32 mouse cellular contexts compared by ENCODE assay signal in the genomic region with DNA sequence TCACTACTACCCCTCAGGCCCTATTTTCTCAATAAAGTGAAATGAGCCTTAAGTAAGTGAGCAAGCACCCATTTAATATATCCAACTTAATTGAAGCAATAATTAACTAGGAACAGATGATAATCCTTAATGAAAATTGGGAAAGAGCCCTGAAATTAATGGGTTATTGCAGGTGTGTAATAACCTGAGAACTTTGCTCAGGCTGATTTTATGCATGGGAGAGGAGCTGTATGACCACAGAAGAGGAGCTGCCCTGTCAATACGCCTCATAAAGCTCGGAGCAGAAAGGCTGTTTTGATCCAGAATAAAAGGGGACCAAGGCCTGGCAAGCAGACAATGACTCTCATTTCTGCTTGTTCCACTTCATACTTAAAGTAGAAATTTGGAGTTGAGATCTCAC. TPM values are rescaled to one million over a fixed set of nuclear protein-coding genes. Genes with fewer than 3 reads are reported as not detected.
"Had no signal": no experiment of that assay in that cellular context is flagged by ENCODE, and none has a peak within 500 bp of the region (broad histone marks: within the 10 kb centered on the region; RNA-seq: fewer than 3 reads in every experiment).

A gene (plus strand): TSS at position 301 of the 400 bp plus-strand sequence.

- DNase-seq: cerebellum, adult 8-10 months; cerebellum, adult 9-10 months; cerebellum, adult 9-11 months; cerebellum, postnatal 14 days; cerebellum, postnatal 25 days; cerebellum, postnatal 36 days; embryo, embryonic 11 days; forebrain, postnatal 0 days; gastrocnemius, adult 2 months; gastrocnemius, postnatal 10 days; gastrocnemius, postnatal 14 days; gastrocnemius, postnatal 25 days; gastrocnemius, postnatal 36 days; heart, adult 11 months; heart, adult 18-20 months; heart, adult 2 months had no signal

- H3K4me3 ChIP-seq: embryonic facial prominence, embryonic 10.5 days; embryonic facial prominence, embryonic 12.5 days; embryonic facial prominence, embryonic 13.5 days; embryonic facial prominence, embryonic 15.5 days; erythroblast, embryonic 14.5 days; forebrain, embryonic 10.5 days; forebrain, embryonic 12.5 days; forebrain, embryonic 13.5 days; forebrain, embryonic 15.5 days; gastrocnemius, adult 2 months; heart, adult 2 months had no signal

- H3K4me1 ChIP-seq: embryonic facial prominence, embryonic 10.5 days; embryonic facial prominence, embryonic 12.5 days; embryonic facial prominence, embryonic 13.5 days; embryonic facial prominence, embryonic 15.5 days; forebrain, embryonic 10.5 days; forebrain, embryonic 12.5 days; forebrain, embryonic 13.5 days; forebrain, embryonic 15.5 days had no signal

- H3K36me3 ChIP-seq: embryonic facial prominence, embryonic 10.5 days; embryonic facial prominence, embryonic 12.5 days; embryonic facial prominence, embryonic 13.5 days; embryonic facial prominence, embryonic 15.5 days; forebrain, embryonic 10.5 days; forebrain, embryonic 12.5 days; forebrain, embryonic 15.5 days had no signal

- H3K27ac ChIP-seq: embryonic facial prominence, embryonic 10.5 days; embryonic facial prominence, embryonic 12.5 days; embryonic facial prominence, embryonic 13.5 days; embryonic facial prominence, embryonic 15.5 days; forebrain, embryonic 10.5 days; forebrain, embryonic 12.5 days; forebrain, embryonic 13.5 days; forebrain, embryonic 15.5 days; gastrocnemius, adult 2 months; heart, adult 2 months had no signal

- H3K27me3 ChIP-seq: embryonic facial prominence, embryonic 12.5 days; embryonic facial prominence, embryonic 13.5 days; embryonic facial prominence, embryonic 15.5 days; forebrain, embryonic 12.5 days; forebrain, embryonic 13.5 days; forebrain, embryonic 15.5 days had no signal

- H3K9me3 ChIP-seq: embryonic facial prominence, embryonic 10.5 days; embryonic facial prominence, embryonic 12.5 days; embryonic facial prominence, embryonic 13.5 days; embryonic facial prominence, embryonic 15.5 days; forebrain, embryonic 10.5 days; forebrain, embryonic 12.5 days; forebrain, embryonic 13.5 days; forebrain, embryonic 15.5 days had no signal

RNA-seq across cellular contexts. Expression of the gene that starts here (rescaled TPM):
- polyA plus RNA-seq: cortical plate, adult 2 months; embryonic facial prominence, embryonic 10.5 days; embryonic facial prominence, embryonic 11.5 days; embryonic facial prominence, embryonic 12.5 days; embryonic facial prominence, embryonic 13.5 days; embryonic facial prominence, embryonic 14.5 days; embryonic facial prominence, embryonic 15.5 days; erythroblast, embryonic 14.5 days; forebrain, embryonic 10.5 days; forebrain, embryonic 11.5 days; forebrain, embryonic 12.5 days; forebrain, embryonic 13.5 days; forebrain, embryonic 14.5 days; forebrain, embryonic 15.5 days; forebrain, embryonic 16.5 days; forebrain, postnatal 0 days; frontal cortex, adult 2 months; heart, adult 2 months had no signal
